Mouse (Mus musculus): ENCODE results near the gene Gcgr. TPM values are rescaled to one million over a fixed set of nuclear protein-coding genes. Genes with fewer than 3 reads are reported as not detected.
A peak's percentile ranks its signal among the peaks of the same experiment; 100 is the strongest.

Gcgr gene
- polyA plus RNA-seq, 1 experiment from 2014 or later: 3.5 TPM

DNA sequence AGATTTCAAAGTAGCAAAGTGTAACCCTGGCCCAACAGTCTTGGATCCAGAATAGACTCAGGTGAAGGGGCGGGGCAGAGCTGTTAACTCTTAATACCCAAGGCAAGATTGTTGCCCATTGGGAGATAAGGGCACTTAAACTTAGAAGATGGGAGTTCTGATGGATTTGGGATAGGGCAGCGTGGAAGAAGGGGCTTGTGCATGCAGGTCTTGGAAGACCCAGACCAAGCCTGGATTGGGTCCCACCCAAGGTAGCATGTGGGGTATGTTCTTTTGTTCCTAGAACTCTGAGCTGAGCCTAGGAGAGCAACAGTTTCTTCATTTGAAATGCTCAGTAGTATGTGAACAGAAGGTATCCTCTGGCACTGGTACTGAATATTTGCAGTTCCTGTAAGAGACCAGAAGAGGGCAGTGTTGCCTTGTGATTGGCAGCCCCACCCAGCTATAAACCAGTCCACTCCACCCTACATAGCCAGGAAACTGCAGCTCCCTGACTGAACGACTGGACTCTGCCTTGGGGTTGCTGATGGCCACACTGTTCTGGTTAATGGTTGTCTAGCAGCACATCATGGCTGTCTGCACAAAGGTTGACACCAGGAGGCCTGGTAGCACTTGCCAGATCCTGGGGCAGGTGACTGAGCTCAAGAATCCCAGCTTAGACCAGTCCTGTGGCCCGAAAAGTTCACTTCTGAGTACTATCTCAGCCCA, 41.3 kb upstream of the Gcgr start:
- ATAC-seq (ENCODE audit: low FRiP score, low TSS enrichment) (peak; percentile 83), DNase-seq (ENCODE audit: low spot score) (peak; percentile 77)
- Histone ChIP-seq H3K36me3 (ENCODE audit: control insufficient read depth, insufficient read depth, low read length) (peaks cover 8% of the 10 kb centered on the region), H3K4me2 (replicated peaks; ENCODE audit: low read depth) (no peak overlapping the region), H3K27ac (replicated peaks) (peak overlapping the region; percentile 92), H3K4me1 (replicated peaks; ENCODE audit: control insufficient read depth, insufficient read depth) (peaks cover 14% of the 10 kb centered on the region), H3K9ac (ENCODE audit: low read length) (no peak overlapping the region), H3K27me3 (ENCODE audit: control insufficient read depth, insufficient read depth, low read length) (no peaks in the 10 kb centered on the region), H3K9me3 (ENCODE audit: control insufficient read depth, low read length) (no peaks in the 10 kb centered on the region), H3K4me3 (ENCODE audit: low read depth, low read length) (no peak overlapping the region)
- TF ChIP-seq EP300 (optimal IDR thresholded peaks at IDR 0.05): no peak
- peak; percentile 97 for TF ChIP-seq CTCF (IDR thresholded peaks at IDR 0.05; ENCODE audit: low read depth)
- 55% methylated on average over 4 of the region's 4 CpGs for WGBS

- peak overlapping the region; percentile 82; the same call in 1 of the 2 replicates for H3K9ac ChIP-seq (ENCODE audit: low read length)
Observed at GRCm38 (mm10) chr11:120490291-120491046, 40.0 kb upstream of the Gcgr start.

GRCm38 (mm10) chr11:120491317-120492023, 39.0 kb upstream of the Gcgr start, which contains the start of gene Slc25a10:
TSS of gene Slc25a10 (plus strand) at chr11:120491840.
- 2% methylated on average over 35 of the region's 35 CpGs for WGBS
- TF ChIP-seq CTCF (IDR thresholded peaks at IDR 0.05; ENCODE audit: low read depth) (no peak), EP300 (optimal IDR thresholded peaks at IDR 0.05) (no peak)
- peak; percentile 83 for ATAC-seq (ENCODE audit: low FRiP score, low TSS enrichment)

More at GRCm38 (mm10) chr11:120490291-120491046, 40.0 kb upstream of the Gcgr start:
- peaks cover 14% of the 10 kb centered on the region for H3K4me1 ChIP-seq (replicated peaks; ENCODE audit: control insufficient read depth, insufficient read depth)
- H3K4me2 ChIP-seq (replicated peaks; ENCODE audit: low read depth): peak overlapping the region; percentile 91
- no peak for ATAC-seq (ENCODE audit: low FRiP score, low TSS enrichment)
- H3K27me3 ChIP-seq (ENCODE audit: control insufficient read depth, insufficient read depth, low read length): no peaks in the 10 kb centered on the region
- H3K27ac ChIP-seq (replicated peaks): peak overlapping the region; percentile 92
- DNase-seq (ENCODE audit: low spot score): no peak
- H3K4me3 ChIP-seq (ENCODE audit: low read depth, low read length): no peak overlapping the region
- H3K9me3 ChIP-seq (ENCODE audit: control insufficient read depth, low read length): no peaks in the 10 kb centered on the region
- TF ChIP-seq EP300 (optimal IDR thresholded peaks at IDR 0.05) (no peak), CTCF (IDR thresholded peaks at IDR 0.05; ENCODE audit: low read depth) (0 out of 2 replicates have a peak, but pooled peaks have one; percentile 22)
- peaks cover 9% of the 10 kb centered on the region for H3K36me3 ChIP-seq (ENCODE audit: control insufficient read depth, insufficient read depth, low read length)
- 28% methylated on average over 4 of the region's 4 CpGs for whole genome bisulfite sequencing

DNA sequence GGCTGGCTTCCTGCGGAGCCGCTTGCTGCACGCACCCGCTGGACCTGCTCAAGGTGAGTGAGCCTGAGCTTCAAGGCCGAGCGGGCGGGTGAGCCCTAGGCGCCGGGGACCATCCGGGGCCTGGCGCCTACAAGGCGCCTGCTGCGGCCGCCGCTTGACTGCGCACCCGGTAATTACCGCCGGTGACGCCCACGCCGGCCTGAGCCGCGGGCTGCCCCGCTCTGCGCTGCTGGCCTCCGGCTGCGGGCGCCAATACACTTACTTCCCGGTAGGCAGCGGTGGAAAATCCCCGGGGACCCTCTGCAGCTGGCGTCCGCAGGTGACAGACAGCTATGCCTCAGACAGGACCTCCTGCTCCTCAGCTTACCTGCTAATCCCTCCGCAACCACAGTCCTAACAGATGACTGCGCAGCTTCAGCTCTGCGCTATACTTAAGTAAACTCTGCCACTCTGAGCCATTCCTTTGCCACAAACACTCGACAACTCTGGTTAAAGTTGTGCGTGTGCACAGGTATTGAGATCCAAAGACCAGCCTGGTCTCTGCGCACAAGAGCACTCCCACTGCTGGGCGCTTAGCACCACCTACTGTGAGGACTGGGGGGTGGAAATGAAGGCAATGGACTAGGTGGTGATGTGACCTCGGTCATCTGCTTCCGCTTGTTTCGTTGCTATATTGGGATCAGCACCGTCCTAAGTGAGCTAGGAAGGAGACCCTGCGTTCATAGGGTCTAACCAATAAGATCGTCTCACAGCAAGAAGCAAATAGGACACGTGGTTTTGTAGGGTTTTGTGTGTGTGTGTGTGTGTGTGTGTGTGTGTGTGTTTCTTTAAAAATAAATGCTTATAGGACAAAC, 38.2 kb upstream of the Gcgr start:
- TF ChIP-seq EP300 (optimal IDR thresholded peaks at IDR 0.05): no peak
- peak; percentile 63 for TF ChIP-seq CTCF (IDR thresholded peaks at IDR 0.05; ENCODE audit: low read depth)
- Histone ChIP-seq H3K4me2 (replicated peaks; ENCODE audit: low read depth) (peak overlapping the region; percentile 91), H3K4me1 (replicated peaks; ENCODE audit: control insufficient read depth, insufficient read depth) (peaks cover 14% of the 10 kb centered on the region), H3K4me3 (ENCODE audit: low read depth, low read length) (peak overlapping the region; percentile 93), H3K9ac (ENCODE audit: low read length) (peak overlapping the region; percentile 82), H3K9me3 (ENCODE audit: control insufficient read depth, low read length) (no peaks in the 10 kb centered on the region), H3K27me3 (ENCODE audit: control insufficient read depth, insufficient read depth, low read length) (no peaks in the 10 kb centered on the region), H3K27ac (replicated peaks) (peak overlapping the region; percentile 92), H3K36me3 (ENCODE audit: control insufficient read depth, insufficient read depth, low read length) (peaks cover 24% of the 10 kb centered on the region)
- peak; percentile 11; the same call in 1 of the 2 replicates for ATAC-seq (ENCODE audit: low FRiP score, low TSS enrichment)
- DNase-seq (ENCODE audit: low spot score): peak; percentile 72
- under 1% methylated on average over 44 of the region's 48 CpGs for WGBS

More at GRCm38 (mm10) chr11:120491317-120492023, 39.0 kb upstream of the Gcgr start, which contains the start of gene Slc25a10:
- H3K4me3 ChIP-seq (ENCODE audit: low read depth, low read length): peak within 1 kb of the TSS; percentile 93
- H3K4me1 ChIP-seq (replicated peaks; ENCODE audit: control insufficient read depth, insufficient read depth): peaks cover 14% of the 10 kb centered on the region
- peak within 1 kb of the TSS; percentile 92 for H3K27ac ChIP-seq (replicated peaks)
- peak within 1 kb of the TSS; percentile 82 for H3K9ac ChIP-seq (ENCODE audit: low read length)
- H3K9me3 ChIP-seq (ENCODE audit: control insufficient read depth, low read length): no peaks in the 10 kb centered on the region
- H3K4me2 ChIP-seq (replicated peaks; ENCODE audit: low read depth): peak within 1 kb of the TSS; percentile 91
- no peaks in the 10 kb centered on the region for H3K27me3 ChIP-seq (ENCODE audit: control insufficient read depth, insufficient read depth, low read length)
- peaks cover 17% of the 10 kb centered on the region for H3K36me3 ChIP-seq (ENCODE audit: control insufficient read depth, insufficient read depth, low read length)
- DNase-seq (ENCODE audit: low spot score): peak; percentile 95

DNA sequence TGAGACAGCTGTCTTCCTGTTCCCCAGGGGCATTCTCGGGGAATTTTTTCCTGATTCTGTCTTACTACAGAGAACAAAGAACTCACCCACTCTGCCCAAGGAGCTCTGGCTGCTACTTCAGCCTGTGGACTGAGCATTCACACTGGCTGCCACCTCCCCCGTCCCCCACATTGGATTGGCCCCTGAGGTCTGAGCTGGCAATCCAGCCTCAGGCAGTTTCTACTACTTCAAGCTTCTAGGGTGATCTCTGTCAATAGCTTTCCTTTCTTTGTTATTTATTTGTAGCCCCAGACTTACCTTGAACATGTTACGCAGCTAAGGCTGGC, 37.7 kb upstream of the Gcgr start:
- Histone ChIP-seq H3K27me3 (ENCODE audit: control insufficient read depth, insufficient read depth, low read length) (no peaks in the 10 kb centered on the region), H3K9ac (ENCODE audit: low read length) (peak overlapping the region; percentile 82), H3K4me2 (replicated peaks; ENCODE audit: low read depth) (peak overlapping the region; percentile 91), H3K9me3 (ENCODE audit: control insufficient read depth, low read length) (no peaks in the 10 kb centered on the region), H3K4me1 (replicated peaks; ENCODE audit: control insufficient read depth, insufficient read depth) (peaks cover 14% of the 10 kb centered on the region), H3K27ac (replicated peaks) (peak overlapping the region; percentile 92), H3K4me3 (ENCODE audit: low read depth, low read length) (peak overlapping the region; percentile 93), H3K36me3 (ENCODE audit: control insufficient read depth, insufficient read depth, low read length) (peaks cover 20% of the 10 kb centered on the region)
- DNase-seq (ENCODE audit: low spot score) (no peak), ATAC-seq (ENCODE audit: low FRiP score, low TSS enrichment) (no peak)
- 24% methylated on average over 3 of the region's 3 CpGs for WGBS
- no peak for TF ChIP-seq CTCF (IDR thresholded peaks at IDR 0.05; ENCODE audit: low read depth)
- no peak for TF ChIP-seq EP300 (optimal IDR thresholded peaks at IDR 0.05)
